Mouse (Mus musculus): Measurements from ENCODE around the gene Ambn. TPM values are rescaled to one million over a fixed set of nuclear protein-coding genes. Genes with fewer than 3 reads are reported as not detected.
"Not testable (repeated sequence)": the region's sequence is repeated elsewhere in the genome, so short reads cannot be mapped to it uniquely, and the experiment has no call there.

The Ambn gene
- not detected for polyA plus RNA-seq (2017; shearing (Covaris generic))

DNA sequence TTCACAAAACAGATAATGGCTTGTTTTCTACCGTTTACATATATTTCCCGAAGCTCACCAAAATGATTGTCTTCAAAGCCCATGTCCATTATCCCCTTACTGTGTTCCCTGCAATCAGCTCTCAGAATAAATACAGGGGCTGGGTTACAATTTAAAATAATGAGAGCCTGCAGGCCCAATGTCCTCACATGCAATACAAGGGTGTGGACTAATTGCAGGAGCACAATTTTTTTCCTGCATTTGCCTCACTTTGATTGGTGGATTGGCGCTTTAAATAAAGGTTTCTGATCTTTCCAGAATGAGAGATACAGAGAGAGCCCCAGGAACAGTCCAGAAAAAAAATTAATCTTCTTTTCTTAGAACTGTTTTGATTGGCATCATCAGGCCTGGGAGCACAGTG is at the start of gene Ambn:
Gene Ambn (plus strand): TSS at position 301 of the 400 bp plus-strand sequence.
- ATAC-seq, result no peak

DNA sequence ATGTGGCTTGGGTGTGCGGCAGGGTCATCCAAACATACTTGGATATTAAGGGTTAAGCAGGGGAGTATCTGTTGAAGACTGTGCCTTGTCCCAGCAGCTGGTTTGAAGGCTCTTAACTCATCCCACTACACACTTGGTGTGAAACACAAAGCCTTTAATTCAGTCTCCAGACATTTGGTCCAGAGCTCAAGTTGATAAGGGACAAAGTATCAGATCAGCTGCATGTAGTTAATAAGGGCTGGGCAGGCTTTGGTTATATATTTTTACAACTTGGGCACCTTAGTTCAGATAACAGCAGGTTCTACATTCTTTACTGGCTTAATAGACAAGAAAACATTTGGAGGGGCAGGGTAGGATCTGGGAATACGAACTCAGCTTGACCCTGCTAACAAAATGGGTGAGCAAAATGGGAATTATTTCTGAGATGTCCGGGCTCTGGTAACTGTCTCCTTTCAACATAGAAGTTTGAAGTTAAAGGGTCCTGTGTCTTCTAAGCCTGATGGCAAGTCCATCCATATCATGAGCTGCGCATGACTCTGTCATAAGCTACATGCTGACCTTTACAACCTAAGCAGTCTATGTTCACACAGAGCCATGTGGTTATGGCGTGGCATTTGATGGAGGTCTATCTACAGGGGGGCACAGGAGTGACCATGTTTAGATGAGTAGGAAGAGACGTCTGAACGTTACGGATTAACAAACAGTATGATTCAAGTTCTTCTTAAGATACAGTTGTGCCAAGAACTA is 35.3 kb upstream of the Ambn start:
- ATAC-seq, result no peak

DNA sequence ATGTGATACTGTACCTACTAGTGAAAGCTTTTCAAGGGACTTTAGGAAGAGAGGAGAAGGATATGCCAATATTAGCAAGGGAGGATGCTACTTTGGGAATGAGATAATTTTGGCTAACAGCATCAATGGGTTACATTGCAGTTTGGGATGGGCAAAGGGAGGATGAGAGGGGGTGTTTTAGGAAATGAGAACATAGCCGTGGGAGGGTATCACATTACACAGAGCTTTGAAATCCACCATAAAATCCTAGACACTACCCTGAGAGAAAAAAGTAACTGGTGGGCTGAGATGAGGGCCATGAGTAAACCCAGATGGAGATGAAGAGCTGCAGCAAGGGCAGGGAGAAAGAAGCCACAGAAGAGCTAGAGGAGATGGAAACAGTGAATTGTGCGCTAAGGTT is 30.9 kb upstream of the Ambn start:
- ATAC-seq, result not testable (repeated sequence)

DNA sequence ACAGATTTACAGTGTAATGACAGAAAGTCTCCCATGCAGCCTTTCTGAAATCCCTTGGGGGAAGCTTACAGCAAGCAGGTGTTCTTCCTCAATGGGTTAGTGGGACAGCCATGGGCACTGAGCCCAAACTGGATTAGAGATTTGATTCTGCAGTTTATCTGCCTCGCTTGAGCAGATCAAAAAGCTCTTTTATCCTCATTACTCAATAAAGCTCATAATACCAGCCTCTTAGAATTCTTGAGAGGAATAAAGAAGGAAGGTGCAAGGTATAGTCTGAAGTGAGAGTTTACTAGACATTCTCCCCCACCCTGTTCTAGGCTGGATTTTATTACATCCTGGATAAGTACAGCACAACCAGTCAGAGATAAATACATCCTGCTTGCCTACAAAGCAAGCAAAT is 29.0 kb upstream of the Ambn start:
- no peak for ATAC-seq

DNA sequence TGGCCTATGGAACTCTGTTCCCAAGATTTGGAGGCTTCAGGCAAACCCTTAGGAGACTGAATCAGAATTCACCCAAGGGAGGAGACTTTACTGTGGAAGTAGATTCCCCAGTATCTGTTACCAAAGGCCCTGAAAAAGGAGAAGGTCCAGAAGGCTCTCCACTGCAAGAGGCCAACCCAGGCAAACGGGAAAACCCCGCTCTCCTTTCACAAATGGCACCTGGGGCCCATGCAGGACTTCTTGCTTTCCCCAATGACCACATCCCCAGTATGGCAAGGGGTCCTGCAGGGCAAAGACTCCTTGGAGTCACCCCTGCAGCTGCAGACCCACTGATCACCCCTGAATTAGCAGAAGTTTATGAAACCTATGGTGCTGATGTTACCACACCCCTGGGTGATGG is 11.7 kb downstream of the Ambn start:
- no peak for ATAC-seq

DNA sequence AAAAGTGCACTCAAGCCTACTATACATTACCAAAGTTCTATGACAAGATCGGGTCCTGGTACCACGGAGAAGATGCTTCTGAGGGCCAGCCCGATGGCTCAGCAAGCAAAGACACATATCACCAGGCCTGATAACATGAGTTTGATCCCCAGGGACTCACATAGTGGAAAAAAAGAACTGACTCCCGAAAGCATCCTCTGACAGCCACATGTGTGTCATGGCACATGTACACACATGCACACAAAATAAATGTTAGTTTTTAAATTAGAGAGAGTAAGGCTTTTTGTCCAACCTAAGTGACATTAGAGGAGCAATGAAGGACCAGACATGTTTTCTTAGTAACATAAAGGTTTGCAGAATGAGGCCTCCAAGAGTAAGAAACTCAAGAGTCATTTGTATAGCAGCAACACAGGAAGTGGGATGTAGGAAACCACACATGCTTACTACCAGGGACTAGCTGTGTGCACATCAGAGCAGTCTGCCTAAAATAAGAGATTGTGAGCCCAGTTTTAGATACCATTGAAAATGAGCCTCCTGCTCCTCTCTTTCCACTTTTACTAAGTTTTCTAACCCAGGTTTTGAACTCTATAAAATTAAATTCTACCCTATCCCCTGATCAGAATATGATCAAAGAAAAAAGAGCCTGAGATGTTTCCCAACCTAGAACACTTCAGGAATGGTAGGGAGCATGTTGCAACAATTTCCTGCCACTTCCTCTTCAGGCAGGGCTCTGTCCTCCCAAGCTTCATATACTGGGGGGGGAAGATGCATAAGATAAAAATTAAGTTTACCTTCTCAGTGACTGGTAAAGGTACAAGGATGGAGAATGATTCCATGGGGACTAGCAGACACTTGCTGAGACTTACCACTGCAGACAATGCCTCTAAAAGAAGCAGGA is 13.3 kb downstream of the Ambn start:
- no peak for ATAC-seq

DNA sequence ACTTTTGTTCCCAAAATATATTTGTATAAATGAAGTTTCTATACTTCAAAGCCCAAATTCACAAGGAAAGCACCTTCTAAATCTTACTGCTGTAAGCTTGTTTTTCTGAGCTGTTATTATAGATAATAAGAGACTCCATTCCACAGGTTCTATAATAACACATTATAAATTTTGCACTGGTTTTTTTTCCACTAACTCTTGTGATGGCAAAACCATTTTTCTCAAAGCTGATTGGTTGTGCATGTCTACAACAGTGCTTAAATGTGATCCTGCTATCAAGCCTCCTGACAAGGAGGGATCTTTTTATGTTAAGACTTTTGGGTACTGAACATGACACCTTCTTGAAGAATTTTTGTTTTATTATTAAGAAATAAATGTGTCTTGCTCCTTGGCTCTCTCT is 31.9 kb downstream of the Ambn start, which contains the start of gene Enam:
Gene Enam (plus strand): TSS at position 301 of the 400 bp plus-strand sequence.
- no peak for ATAC-seq

DNA sequence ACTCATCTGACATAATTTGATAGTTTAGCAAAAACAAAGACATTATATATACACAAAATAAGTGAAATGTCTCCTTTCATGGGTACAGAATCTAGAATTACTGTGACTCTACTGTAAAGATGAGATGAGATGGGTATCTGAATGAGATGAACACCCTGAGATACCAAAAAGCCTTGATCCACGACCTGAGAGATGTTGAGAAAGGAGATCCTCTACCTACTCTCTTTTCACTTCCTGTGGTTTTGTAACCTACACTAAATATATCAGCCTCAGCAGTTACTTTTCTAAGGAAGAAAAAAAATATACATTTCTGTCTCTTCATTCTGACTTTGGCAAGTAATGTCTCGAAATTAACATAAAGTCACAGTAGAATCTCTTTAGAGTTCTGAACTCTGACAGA is 33.2 kb downstream of the Ambn start:
- peak; percentile 54 for ATAC-seq

DNA sequence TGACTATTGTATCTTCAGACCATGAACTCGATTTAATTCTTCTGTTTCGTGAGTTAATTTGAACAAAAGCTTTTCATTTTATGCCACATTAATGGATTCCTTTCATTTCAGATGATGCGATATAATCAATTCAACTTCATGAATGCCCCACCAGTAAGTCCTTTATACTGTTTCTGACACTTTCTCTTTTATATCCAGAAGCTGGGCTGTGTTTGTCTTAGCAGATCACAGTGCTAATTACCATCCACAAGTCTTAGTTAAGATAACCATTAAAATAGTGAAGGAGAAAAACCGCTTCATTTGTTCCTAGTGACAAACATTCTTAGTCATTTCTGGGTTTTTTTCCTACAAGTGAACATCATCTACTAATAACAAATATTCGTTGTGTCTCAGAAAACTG is 35.3 kb downstream of the Ambn start:
- ATAC-seq, result no peak

DNA sequence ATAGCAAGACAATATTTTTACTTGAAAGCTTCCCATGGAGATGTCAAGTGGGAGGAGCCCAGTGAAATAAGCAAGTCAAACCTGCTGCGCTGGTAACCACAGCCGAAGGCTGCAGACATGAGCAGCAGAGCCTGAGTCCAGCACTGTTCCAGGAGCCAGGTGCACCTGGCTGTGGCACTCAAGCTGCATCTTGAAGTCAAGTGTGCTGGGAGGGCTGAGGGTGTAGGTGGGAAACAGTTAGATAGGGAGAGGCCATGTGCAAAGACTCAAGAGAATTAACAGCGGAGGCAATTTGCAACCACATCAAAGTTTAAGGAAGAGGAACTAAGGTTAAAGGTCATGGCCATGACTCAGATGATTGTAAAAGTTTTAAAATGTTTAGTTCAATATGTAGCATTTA is 44.0 kb downstream of the Ambn start:
- peak; percentile 68 for ATAC-seq

DNA sequence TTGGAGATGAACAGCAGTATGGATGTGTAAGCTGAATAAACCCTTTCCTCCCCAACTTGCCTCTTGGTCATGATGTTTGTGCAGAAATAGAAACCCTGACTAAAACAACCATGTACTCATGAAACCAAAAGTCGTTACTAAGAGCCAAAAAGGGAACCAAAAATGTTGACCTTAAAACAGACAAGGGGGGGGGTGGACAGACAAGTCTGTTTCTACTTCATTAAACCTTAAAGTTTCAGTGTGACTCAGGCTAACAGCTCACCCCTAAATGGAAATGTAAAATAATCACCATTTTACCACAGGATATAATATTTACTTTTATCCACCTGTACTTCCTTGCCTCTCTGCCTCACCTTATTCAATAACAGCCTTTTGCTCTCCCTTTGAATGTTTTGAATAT is 52.8 kb downstream of the Ambn start:
- ATAC-seq, result peak; percentile 19

DNA sequence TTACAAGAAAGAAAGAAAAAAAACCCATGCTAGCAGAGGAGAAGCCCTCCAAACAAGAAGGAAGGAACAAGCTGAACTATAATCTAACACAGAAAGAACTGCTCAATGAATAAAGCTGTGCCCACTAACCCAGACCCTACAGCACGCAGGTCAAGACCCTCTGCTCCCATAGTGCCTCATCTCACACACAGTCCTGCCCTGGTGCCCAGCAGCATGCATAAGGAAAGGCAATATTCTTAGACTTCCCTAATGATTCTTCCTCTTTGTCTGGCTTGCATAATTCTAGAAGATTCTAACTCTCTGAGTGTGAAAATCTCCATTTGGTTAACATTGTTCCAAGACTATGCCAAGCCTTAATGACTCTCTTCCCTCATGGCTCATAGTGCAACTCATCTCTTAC is 53.2 kb downstream of the Ambn start:
- ATAC-seq, result no peak

Other genes starting within 250 kb of the Ambn start
- gene Gm7714, start 187.1 kb upstream of the Ambn start, polyA plus RNA-seq (2017; shearing (Covaris generic)), result under 1 TPM in 1 of 2 experiments, not detected in 1; 0.67 TPM
- gene Prol1, start 138.7 kb upstream of the Ambn start, polyA plus RNA-seq (2017; shearing (Covaris generic)), result not detected
- not detected for gene Amtn, start 79.9 kb upstream of the Ambn start, polyA plus RNA-seq (2017; shearing (Covaris generic))
- gene Enam, start 32.0 kb downstream of the Ambn start, polyA plus RNA-seq (2017; shearing (Covaris generic)), result under 1 TPM in 1 of 2 experiments, not detected in 1; 0.14 TPM
- 10 to 100 TPM in 1 of 2 experiments, under 1 TPM in 1; 0.24 to 55.3 TPM for gene Jchain, start 71.9 kb downstream of the Ambn start, polyA plus RNA-seq (2017; shearing (Covaris generic))
- 100 to 1,000 TPM in 1 of 2 experiments, 10 to 100 TPM in 1; 86.2 to 103 TPM for gene Utp3, start 98.5 kb downstream of the Ambn start, polyA plus RNA-seq (2017; shearing (Covaris generic))
- gene Rufy3, start 109.0 kb downstream of the Ambn start, polyA plus RNA-seq (2017; shearing (Covaris generic)), result 1 to 10 TPM; 2.6 to 2.9 TPM
- 1 to 10 TPM; 7.7 to 9.0 TPM for gene Grsf1, start 220.2 kb downstream of the Ambn start, polyA plus RNA-seq (2017; shearing (Covaris generic))